Mouse (Mus musculus) WW6 (cell line): ENCODE measurements at regions not wholly inside any gene's neighbourhood (a gene's known extent, or its start where the extent isn't known, plus 50 kb on each side); places are given as distances from the start of the nearest gene placed in this dataset.

Experiments used
- DNase-seq: peaks from one replicate; pipeline ENCODE4 v3.0.0-alpha.2; 2013; ENCODE audit warnings: low read depth, low spot score

DNA sequence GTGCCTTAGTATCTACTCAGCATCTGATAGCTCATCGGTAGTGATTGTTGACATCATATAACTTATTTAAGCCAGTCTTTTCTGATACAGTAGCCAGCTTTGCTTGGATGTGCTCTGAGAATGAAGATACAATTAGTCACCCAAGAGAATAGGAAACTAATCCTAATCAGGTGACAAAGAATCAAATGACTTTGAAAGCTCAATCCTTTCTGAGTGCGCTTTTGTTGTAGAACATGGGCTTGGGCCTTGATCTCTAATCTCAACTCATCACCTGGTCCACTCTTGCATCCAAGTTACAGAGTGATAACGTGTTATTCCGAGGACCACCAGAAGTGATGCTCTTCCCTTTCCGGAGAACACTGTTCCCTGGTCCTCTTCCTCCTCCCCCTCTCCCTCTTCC is 86.9 kb upstream of the Cpm start:
- DNase-seq, result no peak

DNA sequence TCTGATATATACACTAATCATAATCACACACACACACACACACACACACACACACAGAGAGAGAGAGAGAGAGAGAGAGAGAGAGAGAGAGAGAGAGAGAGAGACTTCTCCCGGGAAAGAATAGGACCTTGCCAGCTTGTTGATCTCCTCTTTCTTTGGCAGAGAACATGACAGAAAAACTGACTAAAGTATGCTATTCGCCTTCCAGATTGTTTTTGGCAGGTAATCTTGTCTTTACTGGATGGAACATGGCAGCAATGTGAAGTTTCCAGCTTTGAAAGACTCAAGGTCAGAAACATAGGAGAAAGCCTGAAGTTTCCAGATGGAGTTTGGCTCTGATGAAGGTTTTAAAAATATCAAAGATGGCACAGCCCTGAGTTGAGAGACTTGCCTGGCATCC is 87.8 kb upstream of the Cpm start:
- no peak for DNase-seq

DNA sequence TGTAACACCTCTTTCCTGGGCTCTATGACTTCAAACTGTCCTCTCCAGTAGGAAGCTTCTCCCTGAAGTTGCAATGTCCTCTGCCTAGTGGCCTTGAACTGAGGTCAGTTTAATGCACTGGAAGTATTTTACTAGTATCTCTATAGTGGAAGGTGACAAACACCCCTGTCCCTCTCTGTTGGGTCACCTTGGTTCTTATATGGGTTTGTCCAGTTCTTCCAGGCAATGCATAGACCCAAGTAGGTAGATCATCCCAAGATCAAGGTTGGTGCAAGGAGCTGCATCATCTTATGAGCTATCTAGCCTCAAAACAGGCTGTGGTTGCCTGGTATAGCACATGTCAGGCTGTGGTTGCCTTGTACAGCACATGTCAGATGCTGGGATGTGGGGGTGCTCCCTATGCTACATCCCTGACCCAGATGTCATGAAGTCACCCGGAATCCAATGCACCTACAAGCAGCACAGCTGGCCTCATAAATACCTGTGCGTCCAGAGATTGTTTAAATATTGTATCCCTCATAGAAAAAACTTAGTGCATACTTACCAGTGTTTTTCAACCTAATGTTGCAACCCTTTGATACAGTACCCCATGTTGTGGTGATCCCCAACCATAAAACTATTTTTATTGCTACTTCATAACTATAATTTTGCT is 88.4 kb upstream of the Cpm start:
- no peak for DNase-seq

DNA sequence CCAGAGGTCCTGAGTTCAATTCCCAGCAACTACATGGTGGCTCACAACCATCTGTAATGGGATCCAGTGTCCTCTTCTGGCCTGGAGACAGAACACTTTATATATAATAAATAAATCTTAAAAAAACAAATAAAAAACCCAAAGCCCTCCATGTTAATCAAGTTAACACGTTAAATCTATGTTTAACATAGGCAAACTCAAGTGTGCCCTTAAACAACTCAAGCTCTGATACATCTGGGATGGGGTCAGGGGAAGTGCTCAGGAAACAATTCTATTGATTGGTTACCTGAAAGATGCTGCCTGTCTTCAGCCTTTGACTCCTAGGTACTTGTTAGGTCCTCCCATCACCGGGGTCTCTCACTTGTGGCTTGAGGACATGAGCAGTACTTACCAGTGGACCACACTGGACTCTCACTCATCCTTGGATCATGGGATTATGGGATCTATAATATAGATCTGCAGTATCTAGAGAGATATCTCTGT is 89.1 kb upstream of the Cpm start:
- DNase-seq, result no peak

DNA sequence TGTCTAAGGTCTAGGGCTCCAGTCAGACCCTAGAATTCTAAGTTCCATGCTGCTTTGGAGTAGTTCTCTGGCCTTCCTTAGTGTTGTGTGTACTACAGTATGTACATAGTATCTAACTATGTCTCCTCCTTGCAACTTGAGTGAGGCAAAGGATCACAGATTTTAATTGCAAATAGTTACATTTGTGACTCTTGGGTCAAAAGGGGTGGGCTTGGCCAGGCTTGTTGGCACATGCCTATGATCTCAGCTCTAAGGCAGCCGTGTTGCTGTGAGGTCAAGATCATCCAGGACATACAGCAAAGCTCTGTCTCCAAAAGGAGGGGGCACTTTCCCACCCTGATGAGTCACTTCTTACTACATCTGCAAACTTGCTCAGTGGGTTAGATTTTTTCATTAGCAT is 89.8 kb upstream of the Cpm start:
- DNase-seq, result no peak

DNA sequence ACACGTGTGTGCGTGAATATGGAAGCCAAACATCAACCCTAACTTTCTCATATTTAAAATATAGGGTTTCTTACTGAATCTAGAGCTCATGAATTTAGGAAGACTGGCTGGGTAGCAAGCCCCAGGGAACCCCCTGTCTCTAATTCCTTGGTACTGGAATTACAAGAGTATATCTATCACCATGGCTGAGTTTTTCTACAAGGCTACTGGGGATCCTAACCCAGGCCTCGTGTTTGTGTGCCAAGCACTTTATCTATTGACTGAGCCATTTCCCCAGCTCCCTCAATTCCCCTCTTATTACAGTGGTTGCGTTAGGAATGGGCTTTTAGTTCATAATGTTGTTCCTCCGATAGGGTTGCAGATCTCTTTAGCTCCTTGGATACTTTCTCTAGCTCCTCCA is 90.6 kb upstream of the Cpm start:
- DNase-seq, result no peak

DNA sequence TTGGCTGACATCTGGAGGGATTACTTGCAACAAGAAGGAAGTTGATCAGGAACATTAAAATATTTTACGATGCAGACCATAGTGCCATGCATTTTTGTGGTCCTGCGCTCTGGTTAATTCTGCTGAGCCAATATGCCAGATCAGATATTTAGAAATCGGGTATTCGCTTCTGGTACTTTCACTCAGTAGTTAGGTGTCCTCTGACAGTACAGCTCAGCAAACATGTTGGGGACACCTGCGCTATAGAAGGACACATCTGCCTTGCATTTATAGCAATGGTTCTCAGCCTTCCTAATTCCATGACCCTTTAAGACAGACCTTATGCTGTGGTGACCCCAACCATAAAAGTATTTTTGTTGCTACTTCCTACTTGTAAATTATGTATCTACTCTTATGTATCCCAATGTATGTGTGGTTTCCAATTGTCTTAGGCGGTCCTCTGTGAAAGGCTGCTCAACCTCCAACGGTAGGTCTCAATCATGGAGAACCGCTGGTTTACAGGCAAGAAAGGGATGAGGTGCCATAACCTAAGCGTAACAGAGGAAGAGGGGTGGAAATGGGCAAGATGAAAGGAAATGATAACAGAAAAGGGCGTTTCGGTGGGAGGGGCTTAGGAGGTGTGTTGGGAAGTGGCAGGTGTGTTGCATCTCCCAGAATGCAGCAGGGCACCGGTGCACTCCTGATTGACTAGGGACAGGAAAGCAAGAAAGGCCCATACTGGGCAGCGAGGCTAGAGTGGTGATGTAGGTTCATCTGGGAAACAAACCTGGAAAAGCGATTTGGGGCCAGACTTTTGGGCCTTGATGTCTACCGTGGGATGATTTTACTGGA is 92.3 kb upstream of the Cpm start:
- DNase-seq, result no peak

DNA sequence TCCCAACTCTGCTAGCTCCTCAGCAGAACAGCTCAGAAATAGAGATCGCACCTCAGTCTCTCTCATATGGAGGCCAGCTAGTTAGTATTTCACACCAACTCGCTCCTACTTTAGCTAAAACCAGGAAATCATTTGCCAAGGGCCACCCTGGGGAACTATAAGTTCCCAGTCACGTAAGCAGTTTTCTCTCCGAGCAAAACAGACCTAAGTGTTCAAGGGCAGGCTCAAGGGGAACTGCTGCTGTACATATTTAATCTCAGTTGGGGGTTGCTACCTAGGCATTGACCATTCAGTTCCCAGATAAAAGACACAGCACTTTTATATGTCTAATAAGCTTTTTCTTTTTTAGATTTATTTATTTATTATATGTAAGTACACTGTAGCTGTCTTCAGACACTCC is 93.5 kb upstream of the Cpm start:
- no peak for DNase-seq

DNA sequence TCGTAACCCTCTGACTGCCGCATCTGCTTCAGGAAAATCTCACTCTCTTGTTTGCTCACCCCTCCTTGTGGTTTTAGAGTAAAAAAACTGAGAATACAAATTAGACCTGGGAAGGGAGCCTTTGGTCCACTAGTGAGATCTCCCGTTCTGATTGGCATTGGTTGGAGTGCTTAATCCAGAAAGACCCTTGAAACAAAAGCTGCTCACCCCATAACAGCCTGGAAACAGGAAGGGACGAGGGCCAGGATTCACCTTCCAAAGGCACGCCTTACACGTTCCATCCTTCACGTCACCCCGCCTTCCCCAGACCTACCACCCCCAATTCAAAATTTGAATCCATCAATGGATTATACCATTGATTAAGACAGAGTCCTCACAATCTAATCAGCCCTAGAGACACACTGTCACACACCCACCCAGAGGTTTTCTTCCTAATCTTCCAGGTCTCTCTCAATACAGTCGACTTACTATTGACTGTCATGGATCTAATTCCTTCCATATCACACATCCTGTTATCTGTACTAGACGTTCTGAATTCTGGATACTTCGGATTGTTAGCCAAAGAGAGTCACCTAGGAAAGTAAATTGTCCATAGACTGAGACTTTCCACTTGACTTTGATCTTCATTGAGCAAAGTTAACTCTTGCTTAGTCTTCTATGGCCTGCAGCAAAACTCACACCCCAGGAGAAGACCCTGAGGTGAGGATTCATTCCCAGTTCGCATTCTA is 94.1 kb upstream of the Cpm start:
- DNase-seq, result no peak

DNA sequence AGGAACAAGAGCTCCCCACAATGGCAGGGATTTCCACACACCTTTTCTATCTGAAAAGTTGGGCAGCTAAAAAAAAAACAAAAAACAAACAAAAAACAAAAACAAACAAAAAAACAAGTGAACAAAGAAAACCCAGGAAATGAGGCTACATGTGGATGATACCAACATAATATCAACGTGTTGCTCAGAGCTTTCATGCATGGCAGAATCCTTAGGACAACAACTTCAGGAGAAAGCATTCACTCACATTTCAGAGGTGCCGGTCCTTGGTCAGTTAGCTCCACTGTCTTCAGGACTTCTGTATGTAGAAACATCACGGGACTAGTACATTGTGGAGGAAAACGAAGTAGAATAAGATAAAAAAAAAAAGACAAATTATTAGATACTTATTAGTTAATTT is 94.8 kb upstream of the Cpm start:
- DNase-seq, result no peak

DNA sequence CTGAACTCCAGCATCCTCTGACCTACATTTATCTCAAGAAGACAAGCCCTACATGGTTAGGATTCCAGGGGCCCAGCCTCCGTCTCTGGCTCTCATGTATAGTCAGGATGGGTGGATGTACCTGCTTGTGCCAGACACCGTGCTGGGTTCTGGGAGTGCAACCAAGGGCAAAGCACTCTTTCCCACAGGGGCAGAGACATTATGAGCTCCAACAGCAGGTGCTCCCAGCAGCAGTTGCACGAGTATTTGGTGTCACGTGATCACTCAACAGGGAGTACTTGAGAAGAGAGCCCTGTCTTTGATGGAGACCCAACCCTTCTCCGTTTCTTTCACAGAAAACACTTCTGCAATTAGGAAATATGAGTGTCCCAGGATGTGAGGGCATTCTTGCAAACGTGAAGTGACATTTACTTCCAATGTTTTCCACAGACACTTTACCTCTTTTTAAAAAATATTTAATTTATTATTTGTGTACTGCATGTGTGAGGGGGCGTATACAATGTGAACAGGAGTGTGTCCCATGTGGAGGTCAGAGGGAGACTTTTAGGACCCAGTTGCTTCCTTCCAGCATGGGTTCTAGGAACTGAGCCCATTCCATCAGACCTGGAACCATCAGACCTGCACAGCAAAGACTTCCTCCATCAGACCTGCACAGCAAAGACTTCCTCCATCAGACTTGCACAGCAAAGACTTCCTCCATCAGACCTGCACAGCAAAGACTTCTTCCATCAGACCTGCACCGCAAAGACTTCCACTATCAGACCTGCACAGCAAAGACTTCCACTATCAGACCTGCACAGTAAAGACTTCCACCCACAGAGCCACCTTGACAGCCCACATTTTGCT is 95.5 kb upstream of the Cpm start:
- no peak for DNase-seq

DNA sequence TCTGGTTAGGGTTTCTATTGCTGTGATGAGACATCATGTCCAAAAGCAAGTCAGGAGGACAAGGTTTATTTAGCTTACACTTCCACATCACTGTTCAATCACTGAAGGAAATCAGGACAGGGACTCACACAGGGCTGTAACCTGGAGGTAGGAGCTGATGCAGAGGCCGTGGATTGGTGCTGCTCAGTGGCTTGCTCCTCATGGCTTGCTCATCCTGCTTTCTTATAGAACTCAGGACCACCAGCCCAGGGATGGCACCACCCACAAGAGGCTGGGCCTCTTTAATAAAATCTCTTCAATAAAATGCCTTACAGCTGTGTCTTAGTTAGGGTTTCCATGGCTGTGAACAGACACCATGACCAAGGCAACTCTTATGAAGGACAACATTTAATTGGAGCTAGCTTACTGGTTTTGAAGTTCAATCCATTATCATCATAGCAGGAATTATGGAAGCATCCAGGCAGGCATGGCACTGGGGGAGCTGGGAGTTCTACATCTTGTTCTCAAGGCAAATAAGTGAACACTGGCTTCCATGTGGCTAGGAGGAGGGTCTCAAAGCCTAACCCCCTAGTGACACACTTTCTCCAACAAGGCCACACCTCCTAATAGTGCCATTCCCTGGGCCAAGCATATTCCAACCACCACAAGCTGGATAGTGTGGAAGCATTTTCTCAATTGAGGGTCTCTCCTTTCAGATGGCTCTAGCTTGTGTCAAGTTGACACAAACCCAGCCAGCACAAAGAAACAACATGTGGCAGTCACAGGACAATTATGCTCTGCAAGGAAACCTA is 96.4 kb upstream of the Cpm start:
- DNase-seq, result no peak

DNA sequence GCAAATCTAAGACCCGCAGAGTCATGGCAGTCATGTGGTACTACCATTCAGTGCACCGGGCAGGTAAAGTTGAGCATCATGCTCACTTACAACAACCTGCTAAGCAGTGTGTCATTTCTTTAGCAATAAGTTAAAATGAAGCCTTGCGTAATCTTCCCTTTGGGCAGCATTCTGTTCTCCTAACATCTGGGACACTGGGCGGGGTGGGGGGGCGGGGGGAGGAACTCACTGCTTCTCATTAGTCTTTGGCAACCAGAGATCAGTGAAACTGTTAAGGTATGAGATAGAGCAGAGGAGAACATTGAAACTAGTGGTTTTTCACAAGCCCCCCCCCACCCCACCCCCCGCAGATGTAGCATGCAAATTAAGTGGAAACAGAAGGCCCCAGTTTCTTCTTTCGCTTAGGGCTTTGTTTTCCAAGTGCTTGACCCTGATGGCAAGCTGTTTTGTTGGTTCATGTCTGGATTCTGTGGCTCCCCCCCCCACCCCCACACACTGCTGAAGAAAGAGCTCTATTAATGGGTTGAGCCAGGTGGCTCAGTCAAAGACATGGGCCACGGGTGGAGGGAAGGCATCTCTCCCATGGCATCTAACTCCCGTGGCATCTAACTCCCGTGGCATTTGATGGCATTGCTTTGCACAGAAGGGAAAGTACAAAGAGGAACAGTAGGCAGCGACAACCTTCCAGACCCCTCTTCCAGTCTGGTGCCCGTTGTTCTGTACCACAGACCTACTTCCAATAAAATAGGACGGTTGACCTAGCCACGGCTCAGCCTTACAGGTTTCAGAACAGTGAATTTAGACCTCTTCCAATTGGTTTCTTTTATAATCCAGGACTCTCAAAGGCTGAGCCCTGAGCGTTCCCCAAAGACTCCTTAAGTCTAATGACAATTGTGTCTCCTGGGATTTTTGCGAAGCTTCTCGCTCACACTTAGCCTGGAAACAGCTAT is 97.2 kb upstream of the Cpm start:
- no peak for DNase-seq

DNA sequence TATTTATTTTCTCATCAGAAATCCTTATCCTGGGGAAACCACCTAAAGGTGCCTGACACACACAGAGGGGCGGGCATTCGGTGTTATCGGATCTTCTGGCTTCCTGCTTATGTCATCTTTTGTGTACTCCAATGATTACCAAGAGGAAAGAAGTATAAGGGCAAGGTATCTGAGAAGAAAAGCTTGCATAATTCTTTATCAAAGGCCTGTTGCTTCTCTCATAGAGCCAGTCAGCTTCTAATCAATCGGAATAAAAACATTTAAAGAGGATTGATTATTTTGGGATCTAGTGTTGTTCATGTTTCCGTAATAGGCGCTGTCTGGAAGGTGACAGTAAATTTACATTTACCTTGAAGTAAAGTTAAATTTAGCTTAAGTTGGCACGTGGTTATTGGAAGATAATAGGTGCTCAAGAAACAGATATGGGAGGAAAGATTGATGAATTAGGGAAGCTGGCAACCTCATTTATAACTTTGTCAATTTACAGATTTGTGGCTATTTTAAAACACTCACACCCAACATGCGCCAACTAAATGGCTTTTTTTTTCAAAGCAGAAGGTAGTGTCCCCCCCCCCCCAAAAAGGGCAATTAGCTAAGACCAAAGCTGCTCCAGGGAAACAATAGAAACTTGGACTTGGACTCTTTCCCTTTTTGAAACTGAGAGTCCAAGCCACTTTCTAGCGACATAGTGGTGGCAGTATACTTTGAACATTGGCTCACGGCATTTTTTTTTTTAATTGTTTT is 98.3 kb upstream of the Cpm start:
- no peak for DNase-seq

DNA sequence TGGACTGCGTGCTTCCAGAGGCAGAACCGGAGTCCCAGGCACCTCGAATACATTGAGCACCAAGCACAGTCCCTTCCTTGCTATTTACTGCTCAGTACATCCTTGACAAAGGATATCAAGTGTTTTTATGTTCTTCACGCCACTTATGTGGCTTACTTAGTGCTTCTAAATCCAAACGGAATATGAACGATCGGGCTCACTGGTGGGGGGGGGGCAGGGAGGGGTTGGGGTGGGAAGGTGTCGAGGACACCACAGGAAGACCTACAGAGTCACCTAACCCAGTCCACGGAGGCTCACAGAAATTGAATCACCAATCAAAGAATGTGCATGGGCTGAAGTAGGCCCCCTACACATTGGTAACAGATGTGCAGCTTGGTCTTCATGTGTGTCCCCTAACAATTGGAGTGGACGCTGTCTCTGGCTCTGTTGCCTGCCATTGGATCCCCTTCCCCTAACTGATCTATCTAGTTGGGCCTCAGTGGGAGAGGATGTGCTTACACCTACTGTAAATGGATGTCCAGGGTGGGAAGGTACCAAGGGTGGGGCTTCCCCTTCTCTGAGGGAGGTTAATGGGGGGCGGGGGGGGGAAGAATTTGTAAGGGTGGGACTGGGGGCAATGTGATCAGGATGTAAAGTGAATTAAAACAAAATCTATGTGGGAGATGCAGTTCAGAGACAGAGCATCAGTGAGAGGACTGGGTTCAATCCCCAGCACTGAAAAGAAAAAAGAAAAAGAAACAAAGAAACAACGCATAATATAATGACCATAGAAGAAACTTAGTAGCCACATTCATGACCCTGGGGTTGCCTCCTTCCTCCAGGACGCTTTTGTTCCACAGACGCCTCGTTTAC is 99.1 kb upstream of the Cpm start:
- DNase-seq, result no peak

DNA sequence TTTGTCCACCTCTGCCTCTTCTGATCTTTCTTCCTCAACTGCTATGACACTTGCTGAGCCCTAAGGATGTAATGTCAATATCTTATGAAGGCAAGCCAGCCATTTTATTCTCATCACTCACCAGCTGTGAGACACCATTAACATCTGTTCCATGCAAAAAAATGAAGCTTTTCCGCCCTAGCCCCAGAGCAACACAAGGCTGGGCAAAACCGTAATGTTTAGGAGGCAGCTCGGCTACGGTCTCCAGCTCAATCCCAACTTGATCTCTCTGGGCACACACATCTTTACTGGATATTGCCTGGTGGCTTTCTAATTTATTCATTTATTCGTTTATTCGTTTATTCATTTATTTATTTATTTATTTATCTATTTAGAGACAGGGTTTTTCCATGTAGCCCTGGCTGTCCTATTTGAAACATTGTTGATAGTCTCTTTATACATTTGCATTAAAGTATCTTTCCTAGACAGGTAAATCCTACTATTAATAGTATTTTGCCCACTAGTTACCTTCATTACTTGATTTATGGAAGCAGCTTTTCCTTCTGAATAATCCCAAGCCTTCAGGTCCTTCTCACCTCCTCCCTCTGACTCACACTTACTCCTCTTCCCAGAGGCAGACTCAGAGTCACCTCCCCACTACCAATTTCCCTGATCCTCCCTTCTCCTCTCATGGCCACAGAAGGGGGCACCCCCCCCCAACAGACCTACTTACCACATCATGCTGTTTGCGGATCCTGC is 99.9 kb upstream of the Cpm start:
- no peak for DNase-seq

DNA sequence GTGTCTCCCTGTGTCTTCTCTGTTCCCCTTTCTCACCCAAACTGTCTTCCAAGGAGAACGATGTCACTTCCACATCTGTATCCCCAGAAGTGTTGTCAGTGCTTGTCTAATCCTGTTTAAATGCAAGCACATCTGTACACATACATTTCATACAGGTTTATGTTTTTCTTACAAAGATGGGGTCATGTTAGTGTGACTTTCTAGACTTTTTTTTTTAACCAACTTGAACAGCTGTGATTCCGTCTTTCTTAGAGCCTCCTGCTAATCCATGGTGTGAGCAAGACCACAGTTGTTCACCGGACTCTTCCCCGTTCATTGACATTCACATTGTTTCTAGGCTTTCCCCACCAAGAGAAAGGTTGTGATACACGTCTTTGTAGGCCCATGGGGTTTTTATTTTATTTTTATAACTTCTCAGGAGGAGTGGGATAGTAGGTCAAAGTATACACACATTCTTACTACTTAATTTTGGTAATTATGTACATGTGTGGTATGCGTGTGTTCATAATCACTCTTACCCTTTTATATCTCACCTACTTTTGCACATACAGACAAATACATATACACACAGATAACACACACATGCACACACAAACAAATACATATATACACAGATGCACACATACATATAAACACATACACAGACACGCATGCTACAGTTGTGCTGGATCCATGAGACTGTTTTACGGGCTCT is 100.6 kb upstream of the Cpm start:
- DNase-seq, result no peak
